In genomic region chr17:25824362-25825142, GRCm38 (mm10) we compare ENCODE assay signal across 10 mouse cellular contexts. TPM values are rescaled to one million over a fixed set of nuclear protein-coding genes. Genes with fewer than 3 reads are reported as not detected.
DNase-seq lines count a peak whose midpoint lies in the region; ATAC-seq and TF ChIP-seq lines count a peak whose summit lies in the region.
"Had no signal": no experiment of that assay in that cellular context is flagged by ENCODE, and none has a peak within 500 bp of the region (broad histone marks: within the 10 kb centered on the region; RNA-seq: fewer than 3 reads in every experiment).

No protein-coding gene starts in this region.

- H3K9ac ChIP-seq in heart, embryonic 16.5 days (ENCODE audit: low read length) = peak overlapping the region; percentile 83
- peak overlapping the region; percentile 73 for H3K9ac ChIP-seq in hindbrain, embryonic 15.5 days
- H3K9ac ChIP-seq in midbrain, embryonic 13.5 days (replicated peaks) = peak overlapping the region; percentile 83

- H3K4me1 ChIP-seq in heart, embryonic 16.5 days (ENCODE audit: control insufficient read depth, insufficient read depth, low read length) = peaks cover 23% of the 10 kb centered on the region
- H3K4me1 ChIP-seq in bone marrow, adult 2 months (ENCODE audit: control insufficient read depth, insufficient read depth, low read length) = peaks cover 10% of the 10 kb centered on the region
- peaks cover 60% of the 10 kb centered on the region for H3K4me1 ChIP-seq in hindbrain, embryonic 15.5 days (replicated peaks)
- H3K4me1 ChIP-seq in midbrain, embryonic 13.5 days (replicated peaks) = peaks cover 56% of the 10 kb centered on the region

- no peak for DNase-seq in heart, postnatal 25 days (ENCODE audit: low spot score)
- DNase-seq in retina, embryonic 14.5 days (ENCODE audit: low spot score) = no peak
- DNase-seq in adipocyte (ENCODE audit: low spot score) = no peak
- DNase-seq in frontal cortex, postnatal 25 days (ENCODE audit: low spot score in 2 of 2) = no peak
- DNase-seq: right cerebral cortex, postnatal 4 days had no signal

- peak overlapping the region; percentile 91 for H3K4me2 ChIP-seq in heart, embryonic 16.5 days (ENCODE audit: low read depth, low read length)
- peak overlapping the region; percentile 91 for H3K4me2 ChIP-seq in hindbrain, embryonic 15.5 days
- H3K4me2 ChIP-seq in midbrain, embryonic 13.5 days (replicated peaks) = peak overlapping the region; percentile 99

- H3K27me3 ChIP-seq in heart, embryonic 16.5 days (ENCODE audit: control insufficient read depth, insufficient read depth, low read length) = peaks cover 17% of the 10 kb centered on the region
- no peaks in the 10 kb centered on the region for H3K27me3 ChIP-seq in hindbrain, embryonic 15.5 days
- peaks cover 12% of the 10 kb centered on the region for H3K27me3 ChIP-seq in midbrain, embryonic 13.5 days

- WGBS in heart, embryonic 16.5 days = 60% methylated on average over 17 of the region's 17 CpGs
- WGBS in bone marrow, adult 2 months = 78% methylated on average over 17 of the region's 17 CpGs
- 81% methylated on average over 16 of the region's 17 CpGs for WGBS in hindbrain, embryonic 15.5 days
- WGBS in midbrain, embryonic 13.5 days = 76% methylated on average over 17 of the region's 17 CpGs

- H3K4me3 ChIP-seq in heart, embryonic 16.5 days (ENCODE audit: low read length) = peak overlapping the region; percentile 78
- peak overlapping the region; percentile 89 for H3K4me3 ChIP-seq in bone marrow, adult 2 months (replicated peaks; ENCODE audit: control insufficient read depth, low read depth, low read length)
- peak overlapping the region; percentile 57 for H3K4me3 ChIP-seq in hindbrain, embryonic 15.5 days
- peak overlapping the region; percentile 66 for H3K4me3 ChIP-seq in midbrain, embryonic 13.5 days (replicated peaks)

- intact Hi-C loops in heart, postnatal 25 days (cut with DNase I) = no loop called here

- TF ChIP-seq POLR2A in bone marrow, adult 2 months (IDR thresholded peaks at IDR 0.05; ENCODE audit: borderline replicate concordance, control insufficient read depth, low read depth, low read length) = no peak

- 0 out of 2 replicates have a peak, but pooled peaks cover 18% of the 10 kb centered on the region for H3K36me3 ChIP-seq in heart, embryonic 16.5 days (ENCODE audit: control insufficient read depth, insufficient read depth)
- peaks cover 19% of the 10 kb centered on the region for H3K36me3 ChIP-seq in hindbrain, embryonic 15.5 days
- H3K36me3 ChIP-seq in midbrain, embryonic 13.5 days = peaks cover 39% of the 10 kb centered on the region

- H3K27ac ChIP-seq in heart, embryonic 16.5 days (ENCODE audit: low read length) = no peak overlapping the region
- no peak overlapping the region for H3K27ac ChIP-seq in bone marrow, adult 2 months (ENCODE audit: control insufficient read depth, insufficient read depth, low read depth, low read length, poor library complexity)
- H3K27ac ChIP-seq in hindbrain, embryonic 15.5 days (replicated peaks) = no peak overlapping the region
- H3K27ac ChIP-seq in midbrain, embryonic 13.5 days = no peak overlapping the region

- H3K9me3 ChIP-seq in heart, embryonic 16.5 days (replicated peaks; ENCODE audit: control insufficient read depth, low read length) = no peaks in the 10 kb centered on the region
- H3K9me3 ChIP-seq in hindbrain, embryonic 15.5 days = no peaks in the 10 kb centered on the region
- no peaks in the 10 kb centered on the region for H3K9me3 ChIP-seq in midbrain, embryonic 13.5 days

- ATAC-seq in heart, embryonic 16.5 days (replicated peaks; ENCODE audit: extremely low read depth, insufficient read depth, low FRiP score) = no peak
- ATAC-seq in hindbrain, embryonic 15.5 days (ENCODE audit: low FRiP score, low read depth) = no peak
- no peak for ATAC-seq in midbrain, embryonic 13.5 days

- no peak for TF ChIP-seq CTCF in bone marrow, adult 2 months (IDR thresholded peaks at IDR 0.05; ENCODE audit: control insufficient read depth, insufficient read depth, low read length)

RNA-seq across cellular contexts. Expression of gene Wdr24, which starts 1.1 kb away (rescaled TPM):
- polyA plus RNA-seq in heart, embryonic 16.5 days (2015; fragmentation: Nextera tagmentation; extraction: Ambion mirVana) = 18.7 and 19.8 TPM in 2 replicates
- total RNA-seq in heart, postnatal 25 days (2021) = 10 to 100 TPM; 10.2 to 10.6 TPM
- polyA plus RNA-seq in bone marrow, adult 2 months (2011; ENCODE audit: insufficient read depth, insufficient read length, low replicate concordance, missing spikeins) = 6.8 and 17.0 TPM in 2 replicates
- 27.3 and 28.2 TPM in 2 replicates for polyA plus RNA-seq in hindbrain, embryonic 15.5 days (2015; fragmentation: Nextera tagmentation; extraction: Ambion mirVana)
- 31.1 and 31.2 TPM in 2 replicates for polyA plus RNA-seq in midbrain, embryonic 13.5 days (2015; fragmentation: Nextera tagmentation; extraction: Ambion mirVana)

RNA-seq across cellular contexts. Expression of gene Jmjd8, which starts 4.1 kb away (rescaled TPM):
- 35.0 and 36.6 TPM in 2 replicates for polyA plus RNA-seq in heart, embryonic 16.5 days (2015; fragmentation: Nextera tagmentation; extraction: Ambion mirVana)
- 10 to 100 TPM; 35.5 to 36.6 TPM for total RNA-seq in heart, postnatal 25 days (2021)
- 8.8 and 13.4 TPM in 2 replicates for polyA plus RNA-seq in bone marrow, adult 2 months (2011; ENCODE audit: insufficient read depth, insufficient read length, low replicate concordance, missing spikeins)
- polyA plus RNA-seq in hindbrain, embryonic 15.5 days (2015; fragmentation: Nextera tagmentation; extraction: Ambion mirVana) = 51.1 and 55.0 TPM in 2 replicates
- polyA plus RNA-seq in midbrain, embryonic 13.5 days (2015; fragmentation: Nextera tagmentation; extraction: Ambion mirVana) = 72.8 and 74.6 TPM in 2 replicates

RNA-seq across cellular contexts. Expression of gene Stub1, which starts 8.7 kb away (rescaled TPM):
- 292 and 304 TPM in 2 replicates for polyA plus RNA-seq in heart, embryonic 16.5 days (2015; fragmentation: Nextera tagmentation; extraction: Ambion mirVana)
- 100 to 1,000 TPM; 114 to 117 TPM for total RNA-seq in heart, postnatal 25 days (2021)
- 125 and 140 TPM in 2 replicates for polyA plus RNA-seq in bone marrow, adult 2 months (2011; ENCODE audit: insufficient read depth, insufficient read length, low replicate concordance, missing spikeins)
- polyA plus RNA-seq in hindbrain, embryonic 15.5 days (2015; fragmentation: Nextera tagmentation; extraction: Ambion mirVana) = 358 and 382 TPM in 2 replicates
- polyA plus RNA-seq in midbrain, embryonic 13.5 days (2015; fragmentation: Nextera tagmentation; extraction: Ambion mirVana) = 314 and 316 TPM in 2 replicates

RNA-seq across cellular contexts. Expression of gene Rhbdl1, which starts 12.5 kb away (rescaled TPM):
- polyA plus RNA-seq in heart, embryonic 16.5 days (2015; fragmentation: Nextera tagmentation; extraction: Ambion mirVana) = 1.6 and 1.7 TPM in 2 replicates
- total RNA-seq in heart, postnatal 25 days (2021) = 1 to 10 TPM; 1.2 to 2.2 TPM
- 3.2 and 10.7 TPM in 2 replicates for polyA plus RNA-seq in bone marrow, adult 2 months (2011; ENCODE audit: insufficient read depth, insufficient read length, low replicate concordance, missing spikeins)
- 51.9 and 56.8 TPM in 2 replicates for polyA plus RNA-seq in hindbrain, embryonic 15.5 days (2015; fragmentation: Nextera tagmentation; extraction: Ambion mirVana)
- polyA plus RNA-seq in midbrain, embryonic 13.5 days (2015; fragmentation: Nextera tagmentation; extraction: Ambion mirVana) = 17.3 and 18.1 TPM in 2 replicates
- total RNA-seq: hematopoietic stem cell, adult 5-6 weeks had no signal

RNA-seq across cellular contexts. Expression of gene Fbxl16, which starts 15.7 kb away (rescaled TPM):
- polyA plus RNA-seq in heart, embryonic 16.5 days (2015; fragmentation: Nextera tagmentation; extraction: Ambion mirVana) = 0.75 and 0.81 TPM in 2 replicates
- total RNA-seq in heart, postnatal 25 days (2021) = 1 to 10 TPM; 1.2 to 1.3 TPM
- not detected in 2 replicates for polyA plus RNA-seq in bone marrow, adult 2 months (2011; ENCODE audit: insufficient read depth, insufficient read length, low replicate concordance, missing spikeins)
- 38.2 and 45.0 TPM in 2 replicates for polyA plus RNA-seq in hindbrain, embryonic 15.5 days (2015; fragmentation: Nextera tagmentation; extraction: Ambion mirVana)
- polyA plus RNA-seq in midbrain, embryonic 13.5 days (2015; fragmentation: Nextera tagmentation; extraction: Ambion mirVana) = 32.4 and 35.2 TPM in 2 replicates
- total RNA-seq: hematopoietic stem cell, adult 5-6 weeks had no signal
